Mouse (Mus musculus) forebrain, postnatal 0 days (tissue): Measurements from ENCODE around the gene Hoxb4. TPM values are rescaled to one million over a fixed set of nuclear protein-coding genes. Genes with fewer than 3 reads are reported as not detected.

Experiments
- ATAC-seq: fragments of 200-750 bp; cut with Nextera tagmentation; 2 replicates; pipeline ENCODE4 v1.8.0; 2017; ENCODE audit warnings: mild to moderate bottlenecking, moderate library complexity
- DNase-seq: peaks from one replicate; pipeline ENCODE4 v3.0.0-alpha.2; 2015
- H3K27ac ChIP-seq: fragments of 300-500 bp; sonication (generic); 2 replicates; pipeline ENCODE4 v1.5.1; 2014; ENCODE audit warnings: low read depth, mild to moderate bottlenecking, antibody characterized with exemption, low read length, moderate library complexity, mixed read lengths
- H3K27me3 ChIP-seq: fragments of 300-500 bp; sonication (generic); 2 replicates; pipeline ENCODE4 v1.6.1; 2014; ENCODE audit warnings: mild to moderate bottlenecking, low read length, mixed read lengths; ENCODE audit not compliant: insufficient read depth
- H3K36me3 ChIP-seq: fragments of 300-500 bp; sonication (generic); 2 replicates; pipeline ENCODE4 v1.6.1; 2014; ENCODE audit warnings: mild to moderate bottlenecking, moderate library complexity; ENCODE audit not compliant: insufficient read depth
- H3K4me1 ChIP-seq: fragments of 300-500 bp; sonication (generic); 2 replicates; pipeline ENCODE4 v1.6.1; 2014; ENCODE audit warnings: antibody characterized with exemption; ENCODE audit not compliant: insufficient read depth
- H3K4me2 ChIP-seq: fragments of 300-500 bp; sonication (generic); 2 replicates; pipeline ENCODE4 v1.6.1; 2014; ENCODE audit warnings: low read depth, mild to moderate bottlenecking, moderate library complexity
- H3K4me3 ChIP-seq: fragments of 300-500 bp; sonication (generic); 2 replicates; pipeline ENCODE4 v1.5.1; 2014; ENCODE audit warnings: low read depth, low read length, mixed read lengths
- H3K9ac ChIP-seq: fragments of 300-500 bp; sonication (generic); 2 replicates; pipeline ENCODE4 v1.6.1; 2014; ENCODE audit warnings: mild to moderate bottlenecking
- H3K9me3 ChIP-seq: fragments of 300-500 bp; sonication (generic); 2 replicates; pipeline ENCODE4 v1.6.1; 2016; ENCODE audit warnings: low read length
- CTCF ChIP-seq: sonication (generic); IDR thresholded peaks from 2 replicates; pipeline ENCODE4 v1.5.1; 2016; ENCODE audit warnings: antibody characterized with exemption, control low read depth, low read depth
- WGBS: fragments of 180-500 bp; shearing (Covaris S2); extraction: QIAGEN DNeasy Blood & Tissue Kit; methylation state at CpG from one replicate; pipeline ENCODE4 v1.1.7; 2014; 5-methylcytosine and 5-hydroxymethylcytosine counted together
- polyA plus RNA-seq: library from polyadenylated mRNA; unstranded; fragments of >200 nt; fragmentation: Nextera tagmentation; extraction: Ambion mirVana; gene quantifications from 2 replicates; pipeline ENCODE4 v1.2.1, GENCODE M21; 2015
- total RNA-seq: library from RNA; depleted of rRNA; stranded (reverse); fragments of >200 nt; gene quantifications from 2 replicates; pipeline ENCODE4 v1.2.3, GENCODE M21; 2014

Hoxb4 gene
- total and polyA plus RNA-seq, 2 experiments from 2014 or later: not detected

- WGBS: 9% methylated on average over 7 of the region's 7 CpGs
- Histone ChIP-seq H3K27me3 (peaks cover 94% of the 10 kb centered on the region), H3K36me3 (no peaks in the 10 kb centered on the region), H3K9ac (no peak overlapping the region), H3K4me2 (no peak overlapping the region), H3K27ac (no peak overlapping the region), H3K4me1 (no peaks in the 10 kb centered on the region), H3K4me3 (no peak overlapping the region), H3K9me3 (no peaks in the 10 kb centered on the region)
- TF ChIP-seq CTCF: no peak
- DNase-seq: no peak
- ATAC-seq: no peak
Measured at GRCm38 (mm10) chr11:96338957-96339855, 21.1 kb downstream of the Hoxb4 start.

GRCm38 (mm10) chr11:96340698-96341365 lies 22.8 kb downstream of the Hoxb4 start:
- Histone ChIP-seq H3K4me1 (no peaks in the 10 kb centered on the region), H3K4me3 (no peak overlapping the region), H3K9ac (no peak overlapping the region), H3K4me2 (no peak overlapping the region), H3K36me3 (no peaks in the 10 kb centered on the region), H3K27ac (no peak overlapping the region), H3K27me3 (peaks cover 94% of the 10 kb centered on the region), H3K9me3 (no peaks in the 10 kb centered on the region)
- TF ChIP-seq CTCF: no peak
- ATAC-seq: no peak
- DNase-seq: no peak
- WGBS: 3% methylated on average over 30 of the region's 36 CpGs

- Histone ChIP-seq H3K9ac (no peak overlapping the region), H3K4me3 (no peak overlapping the region), H3K36me3 (no peaks in the 10 kb centered on the region), H3K27me3 (peaks cover 94% of the 10 kb centered on the region), H3K4me1 (no peaks in the 10 kb centered on the region), H3K27ac (no peak overlapping the region), H3K4me2 (no peak overlapping the region), H3K9me3 (no peaks in the 10 kb centered on the region)
- TF ChIP-seq CTCF: no peak
- ATAC-seq (no peak), DNase-seq (peak; percentile 50)
- WGBS: under 1% methylated on average over 40 of the region's 40 CpGs
Measured at GRCm38 (mm10) chr11:96341701-96342575, 23.9 kb downstream of the Hoxb4 start.

- Histone ChIP-seq H3K9me3 (no peaks in the 10 kb centered on the region), H3K27me3 (peaks cover 91% of the 10 kb centered on the region), H3K4me3 (no peak overlapping the region), H3K36me3 (no peaks in the 10 kb centered on the region), H3K9ac (no peak overlapping the region), H3K27ac (no peak overlapping the region), H3K4me2 (no peak overlapping the region), H3K4me1 (no peaks in the 10 kb centered on the region)
- WGBS: 0% methylated on average over 4 of the region's 4 CpGs
- DNase-seq: no peak
- TF ChIP-seq CTCF: no peak
- no peak for ATAC-seq
Measured at GRCm38 (mm10) chr11:96342576-96342930, 24.5 kb downstream of the Hoxb4 start.

- no peak overlapping the region for H3K27ac ChIP-seq
- ATAC-seq (no peak), DNase-seq (no peak)
- H3K9ac ChIP-seq: no peak overlapping the region
- H3K36me3 ChIP-seq: no peaks in the 10 kb centered on the region
- no peak for TF ChIP-seq CTCF
- 10% methylated on average over 2 of the region's 2 CpGs for WGBS
- no peaks in the 10 kb centered on the region for H3K4me1 ChIP-seq
- no peak overlapping the region for H3K4me3 ChIP-seq
- no peak overlapping the region for H3K4me2 ChIP-seq
- peaks cover 91% of the 10 kb centered on the region for H3K27me3 ChIP-seq
- no peaks in the 10 kb centered on the region for H3K9me3 ChIP-seq
Measured at GRCm38 (mm10) chr11:96343206-96343745, 25.2 kb downstream of the Hoxb4 start.

GRCm38 (mm10) chr11:96344061-96344877 lies 26.2 kb downstream of the Hoxb4 start:
- DNase-seq: no peak
- Histone ChIP-seq H3K27ac (no peak overlapping the region), H3K4me3 (no peak overlapping the region), H3K4me1 (no peaks in the 10 kb centered on the region), H3K9ac (no peak overlapping the region), H3K4me2 (no peak overlapping the region), H3K9me3 (no peaks in the 10 kb centered on the region), H3K36me3 (no peaks in the 10 kb centered on the region), H3K27me3 (peaks cover 91% of the 10 kb centered on the region)
- no peak for TF ChIP-seq CTCF
- no peak for ATAC-seq
- WGBS: 3% methylated on average over 40 of the region's 40 CpGs
